Mouse (Mus musculus) midbrain, postnatal 0 days (tissue): ENCODE measurements around the gene Kif4. TPM values are rescaled to one million over a fixed set of nuclear protein-coding genes. Genes with fewer than 3 reads are reported as not detected.

ENCODE experiments used
- ATAC-seq: fragments of 200-750 bp; cut with Nextera tagmentation; 2 replicates; pipeline ENCODE4 v1.8.0; 2017; ENCODE audit warnings: moderate number of reproducible peaks, mild to moderate bottlenecking, moderate TSS enrichment, moderate library complexity; ENCODE audit not compliant: low FRiP score
- DNase-seq: peaks from one replicate; pipeline ENCODE4 v3.0.0-alpha.2; 2015; ENCODE audit warnings: low spot score
- H3K27ac ChIP-seq: fragments of 300-500 bp; sonication (generic); 2 replicates; pipeline ENCODE4 v1.5.1; 2014; ENCODE audit warnings: low read depth, mild to moderate bottlenecking, low read length, mixed read lengths
- H3K27me3 ChIP-seq: fragments of 300-500 bp; sonication (generic); 2 replicates; pipeline ENCODE4 v1.6.1; 2014; ENCODE audit warnings: low read length, control low read depth, mixed read lengths; ENCODE audit not compliant: insufficient read depth
- H3K36me3 ChIP-seq: fragments of 300-500 bp; sonication (generic); 2 replicates; pipeline ENCODE4 v1.6.1; 2014; ENCODE audit warnings: low read length, control low read depth, mixed read lengths; ENCODE audit not compliant: insufficient read depth
- H3K4me1 ChIP-seq: fragments of 300-500 bp; sonication (generic); 2 replicates; pipeline ENCODE4 v1.6.1; 2014; ENCODE audit warnings: mild to moderate bottlenecking, control low read depth, antibody characterized with exemption, low read length, mixed read lengths; ENCODE audit not compliant: insufficient read depth
- H3K4me2 ChIP-seq: fragments of 300-500 bp; sonication (generic); 2 replicates; pipeline ENCODE4 v1.6.1; 2014; ENCODE audit warnings: low read depth, mild to moderate bottlenecking, low read length, mixed read lengths; ENCODE audit not compliant: poor library complexity, severe bottlenecking
- H3K4me3 ChIP-seq: fragments of 300-500 bp; sonication (generic); 2 replicates; pipeline ENCODE4 v1.5.1; 2014; ENCODE audit warnings: low read depth, mild to moderate bottlenecking, low read length, moderate library complexity
- H3K9ac ChIP-seq: fragments of 300-500 bp; sonication (generic); replicated peaks from 2 replicates; pipeline ENCODE4 v1.6.1; 2014; ENCODE audit warnings: mild to moderate bottlenecking, low read length, moderate library complexity, mixed read lengths; ENCODE audit not compliant: poor library complexity, severe bottlenecking
- H3K9me3 ChIP-seq: fragments of 300-500 bp; sonication (generic); 2 replicates; pipeline ENCODE4 v1.6.1; 2016; ENCODE audit warnings: low read length, control low read depth
- CTCF ChIP-seq: IDR thresholded peaks from 2 replicates; pipeline ENCODE4 v1.5.1; 2016; ENCODE audit warnings: antibody characterized with exemption, mild to moderate bottlenecking
- WGBS: fragments of 180-500 bp; shearing (Covaris S2); extraction: QIAGEN DNeasy Blood & Tissue Kit; methylation state at CpG from one replicate; pipeline ENCODE4 v1.1.7; 2014; 5-methylcytosine and 5-hydroxymethylcytosine counted together
- polyA plus RNA-seq: library from polyadenylated mRNA; unstranded; fragments of >200 nt; fragmentation: Nextera tagmentation; extraction: Ambion mirVana; gene quantifications from 2 replicates; pipeline ENCODE4 v1.2.1, GENCODE M21; 2015
- total RNA-seq: library from RNA; depleted of rRNA; stranded (reverse); fragments of >200 nt; gene quantifications from 2 replicates; pipeline ENCODE4 v1.2.3, GENCODE M21; 2014; rRNA removed

Kif4 gene
- total and polyA plus RNA-seq, 2 experiments from 2014 or later, result 1.6 to 3.9 TPM

- ATAC-seq (peak; percentile 88), DNase-seq (peak; percentile 87)
- peak within 1 kb of the TSS; percentile 88 for H3K27ac ChIP-seq
- no peaks in the 10 kb centered on the region for H3K36me3 ChIP-seq
- H3K27me3 ChIP-seq, result no peaks in the 10 kb centered on the region
- peak within 1 kb of the TSS; percentile 55 for H3K4me2 ChIP-seq
- no peaks in the 10 kb centered on the region for H3K4me1 ChIP-seq
- H3K4me3 ChIP-seq, result peak within 1 kb of the TSS; percentile 68
- peak; percentile 62 for TF ChIP-seq CTCF
- no peaks in the 10 kb centered on the region for H3K9me3 ChIP-seq
- 32% methylated on average over 25 of the region's 26 CpGs for WGBS
- peak within 1 kb of the TSS; percentile 90 for H3K9ac ChIP-seq
Observed at GRCm38 (mm10) chrX:100767181-100767884, 141.8 kb downstream of the Kif4 start, which contains the start of gene Dlg3. Gene Dlg3 (plus strand): TSS chrX:100767722.

- H3K9me3 ChIP-seq, result no peaks in the 10 kb centered on the region
- no peaks in the 10 kb centered on the region for H3K4me1 ChIP-seq
- H3K36me3 ChIP-seq, result no peaks in the 10 kb centered on the region
- 27% methylated on average over 12 of the region's 36 CpGs for WGBS
- peak overlapping the region; percentile 55 for H3K4me2 ChIP-seq
- H3K4me3 ChIP-seq, result peak overlapping the region; percentile 68
- no peak for DNase-seq
- ATAC-seq, result peak; percentile 67
- peak overlapping the region; percentile 90 for H3K9ac ChIP-seq
- H3K27me3 ChIP-seq, result no peaks in the 10 kb centered on the region
- H3K27ac ChIP-seq, result peak overlapping the region; percentile 88
- no peak for TF ChIP-seq CTCF
Observed at GRCm38 (mm10) chrX:100767885-100768626, 142.5 kb downstream of the Kif4 start.

- Histone ChIP-seq H3K36me3 (no peaks in the 10 kb centered on the region), H3K27me3 (no peaks in the 10 kb centered on the region), H3K9ac (peak overlapping the region; percentile 90), H3K4me3 (peak overlapping the region; percentile 68), H3K27ac (peak overlapping the region; percentile 88), H3K9me3 (no peaks in the 10 kb centered on the region), H3K4me2 (peak overlapping the region; percentile 55), H3K4me1 (no peaks in the 10 kb centered on the region)
- DNase-seq (no peak), ATAC-seq (peak; percentile 3; the same call in 1 of the 2 replicates)
- 36% methylated on average over 5 of the region's 5 CpGs for WGBS
- TF ChIP-seq CTCF, result no peak
Observed at GRCm38 (mm10) chrX:100769281-100769680, 143.7 kb downstream of the Kif4 start.

GRCm38 (mm10) chrX:100774341-100774811 lies 148.8 kb downstream of the Kif4 start:
- Histone ChIP-seq H3K27ac (no peak overlapping the region), H3K36me3 (no peaks in the 10 kb centered on the region), H3K9ac (no peak overlapping the region), H3K9me3 (no peaks in the 10 kb centered on the region), H3K27me3 (no peaks in the 10 kb centered on the region), H3K4me3 (0 out of 2 replicates have a peak overlapping the region, but pooled peaks have one; percentile 5), H3K4me2 (peak overlapping the region; percentile 7; the same call in 1 of the 2 replicates), H3K4me1 (no peaks in the 10 kb centered on the region)
- TF ChIP-seq CTCF, result peak; percentile 65
- peak; percentile 35 for DNase-seq
- ATAC-seq, result no peak
- WGBS, result 17% methylated on average over 23 of the region's 23 CpGs

GRCm38 (mm10) chrX:100775405-100775804 lies 149.9 kb downstream of the Kif4 start:
- 88% methylated on average over 3 of the region's 3 CpGs for WGBS
- TF ChIP-seq CTCF, result no peak
- Histone ChIP-seq H3K9me3 (no peaks in the 10 kb centered on the region), H3K27me3 (no peaks in the 10 kb centered on the region), H3K36me3 (no peaks in the 10 kb centered on the region), H3K4me3 (no peak overlapping the region), H3K27ac (no peak overlapping the region), H3K9ac (no peak overlapping the region), H3K4me1 (no peaks in the 10 kb centered on the region), H3K4me2 (no peak overlapping the region)
- ATAC-seq, result no peak
- DNase-seq, result no peak

- Histone ChIP-seq H3K9ac (no peak overlapping the region), H3K4me1 (no peaks in the 10 kb centered on the region), H3K4me3 (peak overlapping the region; percentile 29), H3K27ac (no peak overlapping the region), H3K9me3 (no peaks in the 10 kb centered on the region), H3K27me3 (no peaks in the 10 kb centered on the region), H3K36me3 (no peaks in the 10 kb centered on the region), H3K4me2 (peak overlapping the region; percentile 37)
- peak; percentile 72 for DNase-seq
- peak; percentile 61 for ATAC-seq
- peak; percentile 78 for TF ChIP-seq CTCF
- 13% methylated on average over 9 of the region's 9 CpGs for WGBS
Observed at GRCm38 (mm10) chrX:100776494-100776893, 151.0 kb downstream of the Kif4 start.

Other genes with a start within 250 kb of the Kif4 start
- not detected in 2 replicates for gene Otud6a, start 196.7 kb upstream of the Kif4 start, total RNA-seq
- not detected in 2 replicates for gene Otud6a, start 196.7 kb upstream of the Kif4 start, polyA plus RNA-seq
- not detected in 2 replicates for gene Awat2, start 183.0 kb upstream of the Kif4 start, total RNA-seq
- 0.10 TPM in 1 of 2 replicates, not detected in the other for gene Awat2, start 183.0 kb upstream of the Kif4 start, polyA plus RNA-seq
- 35.3 and 39.6 TPM in 2 replicates for gene Igbp1, start 131.4 kb upstream of the Kif4 start, total RNA-seq
- gene Igbp1, start 131.4 kb upstream of the Kif4 start, polyA plus RNA-seq, result 26.0 TPM in 2 replicates
- gene Dgat2l6, start 100.9 kb upstream of the Kif4 start, total RNA-seq, result not detected in 2 replicates
- gene Dgat2l6, start 100.9 kb upstream of the Kif4 start, polyA plus RNA-seq, result not detected in 2 replicates
- gene Awat1, start 53.5 kb upstream of the Kif4 start, total RNA-seq, result not detected in 2 replicates
- gene Awat1, start 53.5 kb upstream of the Kif4 start, polyA plus RNA-seq, result not detected in 2 replicates
- 0.11 TPM in 1 of 2 replicates, not detected in the other for gene P2ry4, start 30.9 kb upstream of the Kif4 start, total RNA-seq
- gene P2ry4, start 30.9 kb upstream of the Kif4 start, polyA plus RNA-seq, result not detected in 2 replicates
- not detected in 2 replicates for gene Arr3, start 20.2 kb upstream of the Kif4 start, total RNA-seq
- gene Arr3, start 20.2 kb upstream of the Kif4 start, polyA plus RNA-seq, result 0.15 and 0.20 TPM in 2 replicates
- 25.3 and 27.7 TPM in 2 replicates for gene Pdzd11, start 831 bp downstream of the Kif4 start, total RNA-seq
- gene Pdzd11, start 831 bp downstream of the Kif4 start, polyA plus RNA-seq, result 68.9 and 76.1 TPM in 2 replicates
- gene Gdpd2, start 104.1 kb downstream of the Kif4 start, total RNA-seq, result 37.4 and 42.5 TPM in 2 replicates
- 43.8 and 47.7 TPM in 2 replicates for gene Gdpd2, start 104.1 kb downstream of the Kif4 start, polyA plus RNA-seq
- gene Dlg3, start 142.0 kb downstream of the Kif4 start, total RNA-seq, result 37.1 and 44.9 TPM in 2 replicates
- 2.9 and 3.5 TPM in 2 replicates for gene Dlg3, start 142.0 kb downstream of the Kif4 start, polyA plus RNA-seq